Mouse (Mus musculus) left cerebral cortex, postnatal 10 days (tissue): ENCODE data around the gene Rbck1. TPM values are rescaled to one million over a fixed set of nuclear protein-coding genes. Genes with fewer than 3 reads are reported as not detected.
A peak's percentile ranks its signal among the peaks of the same experiment; 100 is the strongest.

Experiments
- DNase-seq, 2 experiments: peaks; one replicate each; pipeline ENCODE4 v3.0.0; 2021 to 2022; ENCODE audit warnings: low spot score in 2 of 2, mixed read lengths in 1 of 2; ENCODE audit errors: extremely low spot score in 1 of 2
- intact Hi-C: fragments of 180-260 bp; cut with DNase I; formaldehyde crosslinking; loops from one replicate; pipeline ENCODE4 v1.15.1; 2025
- total RNA-seq, 2 experiments: library from RNA; stranded (reverse); gene quantifications; 2 replicates each; pipeline ENCODE4 v1.2.3; 2021

Rbck1 gene
- total RNA-seq, 2 experiments from 2014 or later, result 106 to 107 TPM

DNA sequence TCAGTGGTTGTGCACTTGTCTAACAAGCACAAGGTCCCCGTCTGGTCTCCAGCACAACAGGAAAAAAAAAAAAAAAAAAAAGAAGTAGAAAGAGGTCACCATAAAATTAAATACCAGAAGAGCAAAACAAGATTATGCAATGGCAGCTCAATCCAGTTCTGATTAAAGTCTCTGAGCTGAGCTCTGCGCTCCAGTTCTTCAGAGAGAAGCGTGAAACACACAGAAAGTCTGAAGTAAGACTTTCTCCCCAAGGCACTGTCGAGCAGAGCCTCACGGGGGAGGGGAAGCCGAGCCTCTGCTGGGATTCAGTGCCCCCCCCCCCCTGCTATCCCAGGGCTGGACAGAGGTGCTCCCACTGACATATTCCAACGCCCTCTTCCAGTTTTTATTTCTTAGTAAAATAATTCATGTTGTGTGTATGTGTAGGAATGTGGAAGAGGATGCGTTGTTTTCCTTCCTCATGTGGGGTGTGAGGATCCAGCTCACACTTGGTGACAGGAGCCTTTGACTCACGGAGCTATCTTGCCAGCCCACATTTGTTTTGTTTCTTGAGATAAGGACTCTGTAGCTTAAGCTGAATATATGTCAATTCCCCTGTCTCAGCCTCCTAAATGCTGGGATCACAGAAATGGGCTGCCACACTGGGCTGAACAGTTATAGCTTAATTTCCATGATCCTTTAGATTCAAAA, 14.5 kb upstream of the Rbck1 start:
- intact Hi-C loops, result no loop called here
- DNase-seq, result no peak

GRCm38 (mm10) chr2:152345393-152345792, 12.9 kb upstream of the Rbck1 start:
- intact Hi-C loops, result no loop called here
- DNase-seq, result no peak

DNA sequence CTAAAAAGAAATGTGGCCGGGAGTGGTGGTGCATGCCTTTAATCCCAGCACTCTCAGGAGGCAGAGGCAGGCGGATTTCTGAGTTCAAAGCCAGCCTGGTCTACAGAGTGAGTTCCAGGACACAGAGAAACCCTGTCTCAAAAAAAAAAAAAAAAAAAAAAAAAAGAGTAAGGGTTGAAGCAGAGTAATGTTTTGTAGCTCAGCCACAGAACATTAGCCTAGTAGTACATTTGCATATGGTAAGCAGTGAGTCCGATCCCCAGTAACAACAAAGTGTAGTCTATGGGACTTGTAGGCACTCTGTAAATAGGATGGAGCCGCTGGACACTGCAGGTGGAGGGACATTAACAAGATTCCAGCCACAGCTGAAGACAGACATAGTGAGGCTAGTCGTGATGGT, 12.5 kb upstream of the Rbck1 start:
- intact Hi-C loops, result no loop called here

GRCm38 (mm10) chr2:152344361-152344760, 11.9 kb upstream of the Rbck1 start:
- DNase-seq, result peak in 1 of 2 experiments; percentile 53
- intact Hi-C loops, result no loop called here

More for the DNA sequence above, 12.5 kb upstream of the Rbck1 start:
- no peak for DNase-seq

GRCm38 (mm10) chr2:152343329-152344213, 11.1 kb upstream of the Rbck1 start, which contains the start of gene Trib3:
Gene Trib3 (minus strand): TSS chr2:152344032.
- intact Hi-C loops, result no loop called here
- peak; percentile 57 to 88 for DNase-seq

- intact Hi-C loops, result no loop called here
- no peak for DNase-seq
Measured at GRCm38 (mm10) chr2:152339631-152340179, 7.3 kb upstream of the Rbck1 start.

GRCm38 (mm10) chr2:152338319-152338718, 5.9 kb upstream of the Rbck1 start:
- DNase-seq, result no peak
- intact Hi-C loops, result no loop called here

DNA sequence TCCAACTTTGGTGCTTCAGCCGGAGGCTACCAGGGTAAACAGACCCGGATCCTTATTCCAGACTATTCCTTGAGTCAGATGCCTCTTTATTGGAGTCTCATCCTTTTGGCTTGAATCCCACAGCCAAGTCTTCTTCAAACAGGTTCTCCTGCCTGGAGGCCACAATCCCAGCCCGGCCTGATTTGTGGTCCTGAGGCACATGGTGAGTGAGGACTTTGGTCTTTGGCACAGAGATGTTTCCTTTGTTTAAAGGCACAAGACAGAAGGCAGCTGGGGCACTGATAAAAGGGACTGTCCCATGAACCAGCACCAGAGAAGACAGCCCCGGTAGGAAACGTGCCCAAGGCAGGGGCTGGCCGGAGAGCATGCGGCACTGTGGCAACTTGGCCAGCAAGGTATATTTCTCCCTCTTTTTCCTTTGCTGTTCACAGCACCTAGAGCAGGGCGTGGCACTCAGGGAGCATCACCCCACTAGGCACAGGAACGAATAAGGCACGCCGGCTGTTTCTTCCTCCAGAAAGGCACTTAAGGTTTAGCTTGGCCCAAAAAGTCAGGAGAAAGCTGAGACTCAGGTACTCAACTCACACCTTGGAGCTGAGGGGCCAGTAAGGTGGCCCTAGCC, 5.2 kb upstream of the Rbck1 start:
- no peak for DNase-seq
- intact Hi-C loops, result no loop called here

DNA sequence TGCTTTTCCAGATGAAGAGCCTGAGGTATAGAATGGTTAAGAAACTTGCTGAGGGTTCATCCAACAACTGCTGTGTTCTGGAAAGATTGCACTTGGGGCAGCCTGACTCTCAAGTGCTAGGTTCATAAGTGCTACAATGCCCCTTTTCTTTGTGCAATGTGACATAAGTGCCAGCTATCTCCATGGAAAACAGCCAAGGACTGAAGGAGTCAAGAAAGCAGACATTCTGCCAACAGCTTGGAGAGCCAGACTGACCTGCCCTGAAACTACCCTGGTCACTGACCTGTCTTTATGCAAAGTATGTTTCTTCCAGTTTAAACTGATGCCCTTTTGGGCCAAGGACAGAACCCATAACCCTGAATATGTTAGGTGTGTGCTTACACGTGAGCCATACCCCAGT, 4.4 kb upstream of the Rbck1 start:
- intact Hi-C loops, result no loop called here
- no peak for DNase-seq

DNA sequence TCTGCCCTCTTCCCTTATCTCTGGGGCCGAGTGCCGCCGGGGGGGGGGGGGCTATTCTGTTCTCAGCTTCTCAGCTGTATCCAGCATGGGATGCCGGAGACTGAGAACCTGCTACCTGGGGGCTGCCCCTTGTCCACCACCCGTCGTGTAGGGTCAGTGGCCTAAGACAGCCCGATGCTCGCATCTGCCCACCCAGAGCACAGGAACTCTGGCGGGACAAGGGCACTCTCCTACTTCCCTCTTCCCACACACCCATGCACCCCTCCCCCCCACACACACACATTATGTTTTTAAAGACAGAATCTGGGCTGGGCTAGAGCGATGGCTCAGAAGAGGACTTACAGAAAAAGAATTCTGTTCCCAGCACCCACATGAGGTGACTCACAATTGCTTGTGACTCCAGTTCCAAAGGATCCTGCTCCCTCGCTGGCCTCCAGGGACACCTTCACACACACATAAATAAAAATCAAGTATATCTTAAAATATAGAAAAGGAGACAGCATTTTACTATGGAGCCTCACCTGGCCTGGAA, 2.9 kb upstream of the Rbck1 start:
- intact Hi-C loops, result no loop called here
- no peak for DNase-seq

DNA sequence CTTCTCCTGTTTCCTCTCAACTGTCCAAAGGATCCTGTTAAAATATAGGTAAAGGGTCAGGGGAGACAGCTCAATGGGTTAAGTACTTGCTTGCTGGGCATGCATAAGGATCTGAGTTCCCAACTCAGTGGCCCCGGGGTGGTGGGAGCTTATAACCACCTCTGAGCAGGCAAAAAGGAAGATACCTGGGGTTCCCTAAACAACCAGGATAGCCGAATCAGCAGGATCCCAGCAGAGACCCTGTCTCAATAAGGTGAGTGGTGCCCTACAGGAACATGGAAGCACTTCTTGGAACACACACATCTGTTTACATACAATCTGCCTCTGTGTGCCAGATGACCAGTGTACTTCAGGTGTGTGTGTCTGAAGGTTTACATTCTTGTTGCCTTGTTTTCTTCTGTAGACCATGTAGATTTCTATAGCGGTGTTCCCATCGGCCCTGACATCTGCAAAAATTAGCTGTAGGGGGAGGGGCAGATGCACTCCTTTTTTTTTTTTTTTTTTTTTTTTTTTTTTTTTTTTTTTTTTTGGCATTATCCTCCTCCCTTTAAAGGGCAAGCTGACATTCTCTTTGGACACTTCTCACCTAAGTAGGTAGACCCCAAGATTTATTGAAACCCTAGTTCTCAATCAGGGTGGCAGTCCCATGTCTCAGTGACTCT, 1.0 kb upstream of the Rbck1 start:
- intact Hi-C loops, result no loop called here
- no peak for DNase-seq

DNA sequence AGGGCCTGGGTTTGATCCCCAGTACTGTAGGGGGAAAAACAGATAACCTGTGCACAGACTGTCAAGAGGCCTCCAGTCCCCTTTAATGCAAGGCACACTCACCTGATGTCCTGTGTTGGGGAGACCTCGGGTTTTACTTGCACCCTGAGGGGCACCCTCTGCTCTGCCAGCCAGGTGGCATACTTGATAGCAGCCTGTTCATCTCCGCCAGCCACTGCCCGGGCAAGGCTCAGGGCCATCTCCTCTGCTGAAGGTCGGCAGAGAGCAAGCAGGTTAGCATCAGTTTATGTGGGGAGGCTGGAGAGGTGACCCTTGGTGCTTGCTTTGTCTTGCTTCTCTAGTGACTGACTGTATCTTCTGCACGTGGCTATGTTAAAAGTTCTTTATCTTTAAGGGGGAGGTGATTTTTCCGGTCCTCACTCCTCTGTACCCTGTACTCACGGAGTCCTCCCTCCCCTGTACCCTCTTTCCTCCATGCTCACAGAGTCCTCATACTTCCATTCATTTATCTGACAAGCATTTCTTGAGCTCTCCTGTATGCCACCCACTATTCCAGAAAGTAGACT, 1.5 kb downstream of the Rbck1 start:
- DNase-seq, result no peak
- intact Hi-C loops, result no loop called here

GRCm38 (mm10) chr2:152327980-152328379, 4.5 kb downstream of the Rbck1 start:
- intact Hi-C loops, result loop anchor here (10.0 kb wide), 1 partner anchor 73 kb away; no protein-coding TSS in a partner anchor

DNA sequence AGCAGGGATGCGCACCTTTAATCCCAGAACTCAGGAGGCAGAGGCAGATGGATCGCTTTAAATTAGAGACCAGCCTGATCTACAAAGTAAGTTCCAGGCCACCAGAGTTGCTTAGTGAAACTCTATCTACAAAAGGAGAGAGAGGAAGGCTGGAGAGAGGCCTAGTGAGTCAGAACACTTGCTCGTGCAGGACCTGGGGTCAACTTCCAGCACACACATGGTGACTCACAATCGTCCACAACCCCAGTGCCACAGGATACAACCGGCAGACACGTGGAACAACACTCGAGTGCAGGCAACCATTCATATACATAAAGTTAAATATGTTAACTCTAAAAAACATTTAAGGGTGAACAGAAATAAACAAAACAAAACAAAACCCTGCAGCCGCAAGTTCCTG, 5.8 kb downstream of the Rbck1 start:
- no peak for DNase-seq
- intact Hi-C loops, result loop anchor here (10.0 kb wide), 1 partner anchor 72 kb away; no protein-coding TSS in a partner anchor

More at GRCm38 (mm10) chr2:152327980-152328379, 4.5 kb downstream of the Rbck1 start:
- DNase-seq, result no peak

DNA sequence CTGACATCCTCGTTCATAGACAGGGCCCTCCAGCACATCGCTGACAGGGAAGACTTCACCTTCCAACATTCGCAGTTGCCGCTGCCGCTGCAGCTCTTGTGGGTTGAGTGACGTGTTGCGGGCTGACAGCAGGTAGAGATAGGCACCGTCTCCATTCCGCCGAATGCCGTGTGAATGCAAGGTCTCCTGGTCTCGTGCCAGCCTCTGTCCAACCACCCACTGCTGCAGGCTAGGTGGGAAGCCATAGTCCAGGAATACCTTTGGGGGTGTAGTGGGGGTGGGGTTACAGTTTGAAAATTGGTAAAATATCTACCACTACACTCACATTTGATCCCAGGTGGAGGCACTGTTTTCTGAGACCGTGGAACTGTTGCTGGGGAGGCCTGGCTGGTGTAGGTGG, 6.3 kb downstream of the Rbck1 start:
- DNase-seq, result no peak
- intact Hi-C loops, result loop anchor here (10.0 kb wide), 1 partner anchor 71 kb away; no protein-coding TSS in a partner anchor

- intact Hi-C loops, result loop anchor here (10.0 kb wide), 1 partner anchor 70 kb away; no protein-coding TSS in a partner anchor
- DNase-seq, result no peak
Measured at GRCm38 (mm10) chr2:152324842-152325241, 7.6 kb downstream of the Rbck1 start.

- intact Hi-C loops, result loop anchor here (10.0 kb wide), 1 partner anchor 69 kb away; no protein-coding TSS in a partner anchor
- no peak for DNase-seq
Measured at GRCm38 (mm10) chr2:152323971-152324370, 8.5 kb downstream of the Rbck1 start.

- DNase-seq, result no peak
- intact Hi-C loops, result loop anchor here (10.0 kb wide), 1 partner anchor 67 kb away; no protein-coding TSS in a partner anchor
Measured at GRCm38 (mm10) chr2:152322198-152322597, 10.3 kb downstream of the Rbck1 start.
